Mouse (Mus musculus): ENCODE results near the gene Gng12. TPM values are rescaled to one million over a fixed set of nuclear protein-coding genes. Genes with fewer than 3 reads are reported as not detected.

Gene Gng12
- polyA plus RNA-seq, 1 experiment from 2014 or later = 50.4 TPM

- H3K9ac ChIP-seq = no peak overlapping the region
- no peak overlapping the region for H3K4me2 ChIP-seq
- H3K4me3 ChIP-seq = no peak overlapping the region
- no peaks in the 10 kb centered on the region for H3K9me3 ChIP-seq
- H3K4me1 ChIP-seq (replicated peaks) = peaks cover 9% of the 10 kb centered on the region; the same call in 1 of the 2 replicates
- no peaks in the 10 kb centered on the region for H3K27me3 ChIP-seq
- H3K27ac ChIP-seq (replicated peaks) = no peak overlapping the region
- WGBS = 72% methylated on average over 7 of the region's 7 CpGs
- H3K36me3 ChIP-seq = no peaks in the 10 kb centered on the region
- no peak for ATAC-seq (ENCODE audit: low read depth)
Measured at GRCm38 (mm10) chr6:66985500-66985899, 89.3 kb downstream of the Gng12 start.

- no peak overlapping the region for H3K4me2 ChIP-seq
- ATAC-seq (ENCODE audit: low read depth) = no peak
- no peaks in the 10 kb centered on the region for H3K27me3 ChIP-seq
- H3K4me3 ChIP-seq = no peak overlapping the region
- H3K4me1 ChIP-seq (replicated peaks) = peaks cover 9% of the 10 kb centered on the region; the same call in 1 of the 2 replicates
- no peaks in the 10 kb centered on the region for H3K36me3 ChIP-seq
- H3K9me3 ChIP-seq = no peaks in the 10 kb centered on the region
- H3K9ac ChIP-seq = no peak overlapping the region
- H3K27ac ChIP-seq (replicated peaks) = no peak overlapping the region
- 90% methylated on average over 12 of the region's 12 CpGs for WGBS
Measured at GRCm38 (mm10) chr6:66986063-66986462, 89.9 kb downstream of the Gng12 start.

GRCm38 (mm10) chr6:66987643-66988042, 91.4 kb downstream of the Gng12 start:
- 49% methylated on average over 3 of the region's 3 CpGs for WGBS
- Histone ChIP-seq H3K27me3 (no peaks in the 10 kb centered on the region), H3K4me2 (no peak overlapping the region), H3K4me1 (replicated peaks) (peaks cover 9% of the 10 kb centered on the region; the same call in 1 of the 2 replicates), H3K36me3 (no peaks in the 10 kb centered on the region), H3K27ac (replicated peaks) (no peak overlapping the region), H3K9me3 (no peaks in the 10 kb centered on the region), H3K4me3 (no peak overlapping the region), H3K9ac (no peak overlapping the region)
- 0 out of 2 replicates have a peak, but pooled peaks have one; percentile 27 for ATAC-seq (ENCODE audit: low read depth)

GRCm38 (mm10) chr6:66988363-66988762, 92.2 kb downstream of the Gng12 start:
- H3K9me3 ChIP-seq = no peaks in the 10 kb centered on the region
- no peak overlapping the region for H3K4me2 ChIP-seq
- WGBS = 72% methylated on average over 9 of the region's 9 CpGs
- H3K27ac ChIP-seq (replicated peaks) = no peak overlapping the region
- no peaks in the 10 kb centered on the region for H3K36me3 ChIP-seq
- ATAC-seq (ENCODE audit: low read depth) = no peak
- no peaks in the 10 kb centered on the region for H3K27me3 ChIP-seq
- H3K9ac ChIP-seq = no peak overlapping the region
- H3K4me3 ChIP-seq = no peak overlapping the region
- peaks cover 9% of the 10 kb centered on the region; the same call in 1 of the 2 replicates for H3K4me1 ChIP-seq (replicated peaks)

GRCm38 (mm10) chr6:66989037-66989436, 92.8 kb downstream of the Gng12 start:
- no peak overlapping the region for H3K4me2 ChIP-seq
- H3K9me3 ChIP-seq = no peaks in the 10 kb centered on the region
- H3K27ac ChIP-seq (replicated peaks) = no peak overlapping the region
- no peak for ATAC-seq (ENCODE audit: low read depth)
- no peak overlapping the region for H3K9ac ChIP-seq
- no peaks in the 10 kb centered on the region for H3K36me3 ChIP-seq
- no peak overlapping the region for H3K4me3 ChIP-seq
- WGBS = 94% methylated on average over 6 of the region's 6 CpGs
- H3K4me1 ChIP-seq (replicated peaks) = peaks cover 9% of the 10 kb centered on the region; the same call in 1 of the 2 replicates
- no peaks in the 10 kb centered on the region for H3K27me3 ChIP-seq

- H3K4me3 ChIP-seq = no peak overlapping the region
- H3K4me2 ChIP-seq = no peak overlapping the region
- 88% methylated on average over 3 of the region's 3 CpGs for WGBS
- no peak overlapping the region for H3K9ac ChIP-seq
- no peak for ATAC-seq (ENCODE audit: low read depth)
- no peaks in the 10 kb centered on the region for H3K9me3 ChIP-seq
- no peak overlapping the region for H3K27ac ChIP-seq (replicated peaks)
- H3K27me3 ChIP-seq = no peaks in the 10 kb centered on the region
- no peaks in the 10 kb centered on the region for H3K36me3 ChIP-seq
- peaks cover 9% of the 10 kb centered on the region; the same call in 1 of the 2 replicates for H3K4me1 ChIP-seq (replicated peaks)
Measured at GRCm38 (mm10) chr6:66989518-66989917, 93.3 kb downstream of the Gng12 start.

- no peak overlapping the region for H3K4me2 ChIP-seq
- H3K9me3 ChIP-seq = no peaks in the 10 kb centered on the region
- no peak overlapping the region for H3K27ac ChIP-seq (replicated peaks)
- H3K4me1 ChIP-seq (replicated peaks) = peaks cover 6% of the 10 kb centered on the region; the same call in 1 of the 2 replicates
- H3K36me3 ChIP-seq = no peaks in the 10 kb centered on the region
- no peak for ATAC-seq (ENCODE audit: low read depth)
- no peak overlapping the region for H3K9ac ChIP-seq
- no peak overlapping the region for H3K4me3 ChIP-seq
- H3K27me3 ChIP-seq = no peaks in the 10 kb centered on the region
- 91% methylated on average over 9 of the region's 9 CpGs for WGBS
Measured at GRCm38 (mm10) chr6:66992232-66992631, 96.0 kb downstream of the Gng12 start.

- Histone ChIP-seq H3K4me2 (no peak overlapping the region), H3K4me1 (replicated peaks) (peaks cover 3% of the 10 kb centered on the region; the same call in 1 of the 2 replicates), H3K27me3 (no peaks in the 10 kb centered on the region), H3K27ac (replicated peaks) (no peak overlapping the region), H3K9me3 (no peaks in the 10 kb centered on the region), H3K4me3 (no peak overlapping the region), H3K36me3 (no peaks in the 10 kb centered on the region), H3K9ac (no peak overlapping the region)
- ATAC-seq (ENCODE audit: low read depth) = no peak
- 93% methylated on average over 8 of the region's 8 CpGs for WGBS
Measured at GRCm38 (mm10) chr6:66992786-66993185, 96.6 kb downstream of the Gng12 start.

- H3K4me1 ChIP-seq (replicated peaks) = no peaks in the 10 kb centered on the region
- H3K36me3 ChIP-seq = no peaks in the 10 kb centered on the region
- H3K27ac ChIP-seq (replicated peaks) = no peak overlapping the region
- H3K9ac ChIP-seq = no peak overlapping the region
- no peak overlapping the region for H3K4me3 ChIP-seq
- H3K4me2 ChIP-seq = no peak overlapping the region
- 93% methylated on average over 8 of the region's 8 CpGs for whole genome bisulfite sequencing
- no peak for ATAC-seq (ENCODE audit: low read depth)
- H3K27me3 ChIP-seq = no peaks in the 10 kb centered on the region
- no peaks in the 10 kb centered on the region for H3K9me3 ChIP-seq
Measured at GRCm38 (mm10) chr6:66994981-66995380, 98.8 kb downstream of the Gng12 start.

- ATAC-seq (ENCODE audit: low read depth) = no peak
- Histone ChIP-seq H3K4me1 (replicated peaks) (no peaks in the 10 kb centered on the region), H3K4me2 (no peak overlapping the region), H3K9ac (no peak overlapping the region), H3K9me3 (no peaks in the 10 kb centered on the region), H3K36me3 (no peaks in the 10 kb centered on the region), H3K4me3 (no peak overlapping the region), H3K27ac (replicated peaks) (no peak overlapping the region), H3K27me3 (no peaks in the 10 kb centered on the region)
- 94% methylated on average over 1 of the region's 1 CpGs for WGBS
Measured at GRCm38 (mm10) chr6:66995825-66996224, 99.6 kb downstream of the Gng12 start.

GRCm38 (mm10) chr6:66996257-66996656, 100.1 kb downstream of the Gng12 start:
- no peak overlapping the region for H3K4me3 ChIP-seq
- no peaks in the 10 kb centered on the region for H3K4me1 ChIP-seq (replicated peaks)
- no peaks in the 10 kb centered on the region for H3K9me3 ChIP-seq
- no peak for ATAC-seq (ENCODE audit: low read depth)
- 96% methylated on average over 1 of the region's 1 CpGs for WGBS
- no peak overlapping the region for H3K9ac ChIP-seq
- H3K27me3 ChIP-seq = no peaks in the 10 kb centered on the region
- H3K4me2 ChIP-seq = no peak overlapping the region
- H3K36me3 ChIP-seq = no peaks in the 10 kb centered on the region
- H3K27ac ChIP-seq (replicated peaks) = no peak overlapping the region

- no peak overlapping the region for H3K9ac ChIP-seq
- no peaks in the 10 kb centered on the region for H3K27me3 ChIP-seq
- WGBS = 90% methylated on average over 2 of the region's 2 CpGs
- H3K36me3 ChIP-seq = no peaks in the 10 kb centered on the region
- no peak overlapping the region for H3K4me2 ChIP-seq
- H3K4me3 ChIP-seq = no peak overlapping the region
- no peaks in the 10 kb centered on the region for H3K9me3 ChIP-seq
- ATAC-seq (ENCODE audit: low read depth) = no peak
- no peak overlapping the region for H3K27ac ChIP-seq (replicated peaks)
- no peaks in the 10 kb centered on the region for H3K4me1 ChIP-seq (replicated peaks)
Measured at GRCm38 (mm10) chr6:66998645-66999044, 102.4 kb downstream of the Gng12 start.

GRCm38 (mm10) chr6:66999800-67000199, 103.6 kb downstream of the Gng12 start:
- Histone ChIP-seq H3K4me1 (replicated peaks) (no peaks in the 10 kb centered on the region), H3K9ac (no peak overlapping the region), H3K36me3 (no peaks in the 10 kb centered on the region), H3K27ac (replicated peaks) (no peak overlapping the region), H3K27me3 (no peaks in the 10 kb centered on the region), H3K9me3 (no peaks in the 10 kb centered on the region), H3K4me2 (no peak overlapping the region), H3K4me3 (no peak overlapping the region)
- ATAC-seq (ENCODE audit: low read depth) = no peak

Measured in neural tube, embryonic 13.5 days (tissue).